Mouse (Mus musculus): ENCODE measurements around the gene Kcnip1.

Gene Kcnip1

DNA sequence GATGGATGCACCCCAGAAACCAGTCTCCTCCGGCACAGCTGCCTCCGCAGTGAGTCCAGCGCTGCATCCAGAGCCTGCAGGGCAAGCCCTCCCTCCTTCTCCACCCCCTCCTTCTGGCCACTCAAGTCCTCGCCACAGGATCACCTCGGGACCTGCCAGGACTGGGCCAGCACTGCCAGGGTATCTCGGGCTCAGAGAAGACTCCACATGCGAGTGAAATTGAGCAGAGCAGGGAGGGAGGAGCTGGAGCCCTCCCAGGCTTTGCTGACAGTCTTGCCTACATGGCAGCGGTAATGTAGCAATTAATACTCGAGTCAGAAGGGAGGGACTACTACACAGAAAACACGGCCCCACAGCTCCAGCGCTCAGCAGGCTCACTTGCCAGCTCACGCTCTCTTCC lies at the start of gene Kcnip1:
Gene Kcnip1 (minus strand): TSS at position 215 of the 400 bp plus-strand sequence.
- no peak for DNase-seq (ENCODE audit: low read depth, low spot score)

- DNase-seq (ENCODE audit: low read depth, low spot score): no peak
Observed at GRCm38 (mm10) chr11:34040061-34040460, 47.1 kb upstream of the Kcnip1 start.

DNA sequence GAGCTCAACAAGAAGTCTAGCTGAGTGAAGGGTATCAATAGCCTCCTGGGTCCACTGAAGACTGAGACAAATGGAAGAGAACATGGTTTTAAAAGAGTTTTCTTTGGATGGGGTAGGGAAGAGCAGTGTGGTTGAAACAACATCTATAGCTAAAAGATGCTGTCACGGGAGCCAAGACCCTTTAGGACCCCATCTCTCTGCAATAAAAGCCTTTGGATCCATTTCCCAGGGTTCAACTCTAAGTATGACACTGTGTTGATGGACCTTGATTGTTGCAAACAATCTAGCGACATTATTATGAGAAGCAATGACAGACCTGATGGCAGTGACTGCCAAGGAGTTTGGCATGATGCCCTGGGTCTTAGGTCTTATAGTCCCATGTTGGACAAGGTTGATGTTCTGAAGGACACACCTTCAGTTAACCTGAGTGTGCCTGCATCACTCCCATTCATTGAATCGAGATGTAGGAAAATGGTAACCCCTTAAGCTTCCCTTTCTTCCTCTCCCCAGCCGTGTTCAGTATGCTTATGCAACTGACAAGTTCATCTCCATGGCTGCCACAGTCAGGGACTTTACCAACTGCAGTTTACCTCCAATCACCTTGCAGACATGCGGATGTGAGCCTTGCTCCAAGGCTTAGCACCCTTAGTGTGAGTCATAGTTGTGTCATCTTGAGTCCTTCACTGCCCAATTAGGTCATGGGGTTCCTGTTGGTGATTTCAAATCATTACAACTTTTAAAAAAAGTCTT lies 43.1 kb upstream of the Kcnip1 start:
- DNase-seq (ENCODE audit: low read depth, low spot score): peak; percentile 74

GRCm38 (mm10) chr11:34034794-34035193 lies 41.8 kb upstream of the Kcnip1 start:
- no peak for DNase-seq (ENCODE audit: low read depth, low spot score)

DNA sequence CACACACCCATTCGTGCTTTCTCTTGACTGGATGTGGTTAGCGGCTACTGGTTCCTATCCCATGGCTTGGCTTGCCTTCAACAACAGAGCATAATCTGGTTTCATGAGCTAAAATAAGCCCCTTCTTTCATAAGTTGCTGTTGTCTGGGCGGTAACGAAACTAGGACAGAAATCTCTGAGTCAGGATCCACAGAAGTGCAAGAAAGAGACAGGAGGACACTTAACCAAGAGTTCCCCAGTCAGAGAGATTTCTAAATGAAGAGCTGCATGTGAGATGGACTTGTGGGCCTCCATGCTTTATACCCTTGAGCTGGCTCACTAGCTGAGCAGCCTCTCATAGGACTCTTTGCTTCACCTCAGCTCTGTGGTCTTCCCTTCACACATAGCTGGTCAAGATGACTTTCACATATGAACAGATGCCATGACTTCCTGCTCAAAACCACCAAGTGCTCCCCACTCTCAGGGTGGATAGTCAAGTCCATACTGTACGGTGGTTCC lies 41.1 kb upstream of the Kcnip1 start:
- DNase-seq (ENCODE audit: low read depth, low spot score): peak; percentile 63

DNA sequence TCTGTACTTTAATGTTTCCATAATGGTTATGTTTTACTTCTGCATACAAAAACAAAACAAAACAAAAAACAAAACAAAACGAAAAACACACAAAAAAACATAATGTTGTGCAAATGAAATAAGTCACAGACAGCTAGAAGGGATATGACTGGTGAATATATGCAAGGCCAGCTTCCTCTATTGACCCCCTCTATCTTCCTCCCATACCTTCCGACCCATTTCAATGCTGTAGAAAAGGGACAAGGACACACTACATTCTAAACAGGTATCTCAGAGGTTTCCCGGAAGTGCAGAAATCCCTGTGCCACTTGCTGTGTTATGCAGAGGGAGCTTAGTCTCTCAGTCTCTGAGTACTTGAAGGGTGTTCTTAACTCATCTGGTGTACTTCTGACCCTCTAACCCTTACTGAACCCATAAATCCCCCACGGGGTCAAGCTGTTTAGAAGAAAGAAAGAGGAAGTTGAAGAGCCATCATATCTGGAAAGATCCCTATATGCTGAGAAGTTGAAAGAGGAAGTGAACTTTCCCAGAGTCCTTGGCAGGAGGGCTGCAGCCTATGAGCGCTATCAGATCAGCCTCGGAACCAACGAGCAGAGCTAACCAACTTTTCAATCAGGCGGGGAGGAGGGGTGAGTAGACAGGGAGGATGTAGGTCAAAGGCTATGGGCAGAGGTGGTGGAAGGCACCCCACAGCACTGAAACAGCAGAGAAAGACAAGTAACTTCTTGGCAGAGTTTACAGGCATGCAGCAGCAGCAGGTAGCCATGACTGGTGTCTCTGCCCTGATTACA lies 38.3 kb upstream of the Kcnip1 start:
- peak; percentile 67 for DNase-seq (ENCODE audit: low read depth, low spot score)

GRCm38 (mm10) chr11:34029658-34030057 lies 36.7 kb upstream of the Kcnip1 start:
- DNase-seq (ENCODE audit: low read depth, low spot score): no peak

DNA sequence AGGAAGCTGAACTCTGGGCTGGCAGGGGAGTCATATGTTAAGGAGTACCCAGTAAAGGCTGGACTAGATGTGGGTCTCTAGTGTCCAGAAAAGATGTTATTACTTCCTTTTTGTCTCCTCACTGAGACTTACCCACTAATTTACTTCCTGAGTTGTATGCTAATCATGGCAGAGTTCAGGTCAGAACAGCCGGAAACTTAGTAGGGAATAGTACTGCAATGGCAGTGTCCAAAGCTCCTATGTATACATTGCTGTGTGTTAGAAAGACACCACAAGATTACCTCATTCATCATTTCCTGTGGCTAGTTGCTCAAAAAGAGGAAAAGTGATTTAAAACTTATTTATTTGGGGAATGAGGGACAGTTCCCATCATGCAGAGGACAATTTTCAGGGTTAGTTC lies 32.1 kb upstream of the Kcnip1 start:
- DNase-seq (ENCODE audit: low read depth, low spot score): no peak

DNA sequence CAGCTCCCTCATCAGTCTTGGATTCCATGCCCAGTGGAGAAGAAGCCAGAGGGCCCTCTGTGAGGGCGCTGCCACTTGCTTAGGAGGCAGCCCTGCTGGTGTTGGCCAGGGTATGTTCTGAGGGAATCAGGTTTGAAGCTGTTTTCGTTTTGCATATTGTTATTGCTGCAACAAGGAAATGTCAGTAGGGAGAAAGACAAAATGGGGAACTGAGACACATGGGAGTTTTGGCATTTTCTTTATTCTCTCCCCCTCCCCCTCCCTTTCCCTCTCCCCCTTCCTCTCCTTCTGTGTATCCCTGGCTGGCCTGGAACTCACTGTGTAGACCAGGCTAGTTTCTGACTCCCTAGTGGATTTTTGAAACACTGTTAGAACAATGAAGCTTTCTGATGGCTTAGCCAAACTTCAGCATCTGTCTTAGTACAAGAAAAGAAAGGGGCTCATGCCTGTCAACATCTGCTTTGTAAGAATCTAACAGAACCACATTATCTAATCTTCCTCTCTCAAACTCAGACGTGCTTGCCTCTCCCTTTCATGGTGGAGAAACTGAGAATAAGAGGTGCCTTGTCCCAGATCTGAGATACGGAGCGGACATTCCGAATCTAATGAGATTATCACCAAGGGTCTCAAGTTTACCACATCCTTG lies 19.2 kb upstream of the Kcnip1 start:
- no peak for DNase-seq (ENCODE audit: low read depth, low spot score)

GRCm38 (mm10) chr11:34010859-34011172 lies 17.9 kb upstream of the Kcnip1 start:
- peak; percentile 88 for DNase-seq (ENCODE audit: low read depth, low spot score)

DNA sequence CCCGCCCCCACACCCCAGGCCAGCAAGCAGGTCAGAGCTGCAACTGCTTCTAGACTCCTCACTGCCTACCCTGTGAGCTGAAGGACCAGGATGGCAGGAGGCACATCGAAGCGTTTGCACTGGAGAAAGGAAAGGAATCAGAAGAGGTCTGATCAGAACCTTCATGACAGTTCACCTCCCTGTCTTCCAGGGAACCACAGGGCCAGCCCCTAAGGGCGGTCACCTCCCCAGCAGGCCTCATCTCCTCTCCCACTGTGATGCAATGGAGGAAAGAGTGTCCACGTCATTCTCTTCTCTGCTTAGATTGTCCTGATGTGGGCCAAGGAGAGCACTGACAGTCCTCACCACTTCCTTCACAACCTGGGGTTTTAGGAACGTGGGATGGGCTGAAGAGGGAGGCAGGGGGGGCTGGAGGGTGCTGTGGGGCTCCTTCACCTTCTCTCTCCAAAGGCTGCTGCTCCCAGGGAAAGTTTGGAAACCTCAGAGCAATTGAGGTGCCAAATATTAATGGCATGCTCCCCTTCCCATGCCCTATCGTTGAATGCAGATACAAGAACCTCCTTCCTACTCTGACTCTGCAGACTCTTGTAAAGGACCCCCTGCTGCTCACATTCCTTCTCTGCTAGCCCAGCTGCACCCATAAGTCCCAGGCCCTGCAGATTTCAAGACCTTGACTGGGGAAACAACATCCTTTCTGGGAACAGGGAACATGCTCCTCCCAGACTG lies 17.3 kb upstream of the Kcnip1 start:
- peak; percentile 90 for DNase-seq (ENCODE audit: low read depth, low spot score)

DNA sequence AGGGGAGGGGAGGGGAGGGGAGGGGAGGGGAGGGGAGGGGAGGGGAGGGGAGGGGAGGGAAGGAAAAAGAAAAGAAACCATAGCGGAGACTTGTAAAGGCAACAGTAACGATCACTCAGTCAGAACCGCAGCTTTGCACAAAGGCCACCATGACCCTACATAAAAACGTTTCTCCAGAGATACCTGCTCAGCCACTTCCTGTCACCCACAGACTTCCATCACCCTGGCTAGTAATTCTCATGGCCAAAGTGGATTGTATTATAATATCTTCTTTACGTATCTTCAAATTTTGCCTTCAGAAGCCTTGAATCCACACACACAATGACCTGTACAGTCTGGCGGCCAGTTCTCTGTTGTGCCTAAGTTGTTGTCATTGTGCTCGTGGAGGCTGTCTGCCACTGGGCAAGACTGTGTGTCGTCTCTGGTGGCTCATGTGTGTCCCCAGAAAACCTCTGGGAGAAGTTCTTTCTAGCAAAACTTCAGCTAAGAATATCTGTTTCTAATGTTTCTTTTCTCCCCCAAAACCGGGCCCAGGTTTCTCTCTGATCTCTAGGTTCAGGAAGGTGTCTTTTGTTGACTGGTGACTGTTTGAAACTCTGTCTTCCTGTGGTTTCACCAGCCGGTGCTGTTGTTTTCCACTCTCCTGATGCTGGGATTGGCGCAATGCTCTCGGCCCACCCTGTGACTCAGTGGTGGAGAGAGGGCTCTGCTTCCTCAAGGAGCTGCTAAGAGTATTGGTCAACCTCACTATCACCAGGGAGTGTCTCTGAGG lies 16.6 kb upstream of the Kcnip1 start:
- peak; percentile 82 for DNase-seq (ENCODE audit: low read depth, low spot score)

DNA sequence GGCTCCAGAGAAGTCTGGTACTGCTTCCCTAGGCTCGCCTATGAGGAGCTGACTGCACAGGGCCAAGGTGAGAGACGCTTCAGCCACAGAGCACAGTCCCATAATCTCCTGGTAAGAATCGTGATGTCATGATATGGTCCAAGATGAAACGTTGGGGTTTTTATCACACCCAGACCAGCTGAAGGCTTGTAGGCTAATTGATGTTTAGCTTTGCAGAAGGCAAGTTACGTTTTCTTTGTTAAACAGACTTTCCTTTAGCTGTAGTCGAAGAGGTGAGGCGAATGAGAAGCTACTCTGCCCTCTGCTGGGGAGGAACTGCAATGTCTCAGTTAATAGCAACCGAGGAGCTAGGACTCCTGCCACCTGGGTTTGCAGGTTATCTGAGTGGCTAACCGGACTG lies 15.8 kb upstream of the Kcnip1 start:
- DNase-seq (ENCODE audit: low read depth, low spot score): peak; percentile 89

GRCm38 (mm10) chr11:34008214-34008613 lies 15.3 kb upstream of the Kcnip1 start:
- DNase-seq (ENCODE audit: low read depth, low spot score): peak; percentile 78

- no peak for DNase-seq (ENCODE audit: low read depth, low spot score)
Observed at GRCm38 (mm10) chr11:34007616-34008015, 14.7 kb upstream of the Kcnip1 start.

- DNase-seq (ENCODE audit: low read depth, low spot score): no peak
Observed at GRCm38 (mm10) chr11:34002593-34002965, 9.6 kb upstream of the Kcnip1 start.

- DNase-seq (ENCODE audit: low read depth, low spot score): peak; percentile 74
Observed at GRCm38 (mm10) chr11:34001938-34002592, 9.1 kb upstream of the Kcnip1 start.

GRCm38 (mm10) chr11:34000416-34000815 lies 7.5 kb upstream of the Kcnip1 start:
- DNase-seq (ENCODE audit: low read depth, low spot score): peak; percentile 54

DNA sequence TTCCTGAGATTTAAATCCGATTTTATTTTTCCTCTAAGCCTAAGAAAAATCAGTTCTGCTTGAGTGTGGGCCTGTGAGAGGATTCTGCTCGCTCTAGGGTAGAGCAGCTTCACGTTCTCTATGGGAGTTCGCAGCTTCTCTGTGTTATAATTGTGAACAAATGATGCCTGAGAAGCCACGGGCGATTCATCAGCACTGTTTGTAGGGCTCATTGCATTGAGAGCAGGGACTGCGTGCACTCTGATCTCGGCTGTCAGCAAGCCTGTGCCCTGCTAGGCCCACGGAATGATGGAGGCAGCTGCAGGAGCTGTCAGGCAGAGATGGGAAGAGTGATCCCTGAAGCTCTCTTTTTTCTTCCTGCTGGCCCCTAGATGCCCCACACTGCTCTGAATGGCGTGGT lies 5.3 kb upstream of the Kcnip1 start:
- DNase-seq (ENCODE audit: low read depth, low spot score): no peak

- no peak for DNase-seq (ENCODE audit: low read depth, low spot score)
Observed at GRCm38 (mm10) chr11:33993496-33993895, 544 bp upstream of the Kcnip1 start.

Data from CD4-positive helper T cell, adult 2 months (primary cell).